Mouse (Mus musculus) small intestine, adult 2 months (tissue): ENCODE data around the gene Fxyd7.

ENCODE experiments used
- CTCF ChIP-seq: fragments of 200-500 bp; IDR thresholded peaks from 2 replicates; pipeline ENCODE4 v1.5.1; 2012; ENCODE audit warnings: low read depth, mild to moderate bottlenecking, control low read depth, inconsistent platforms, low read length, moderate library complexity, mixed read lengths; ENCODE audit not compliant: insufficient replicate concordance, insufficient read length; ENCODE audit errors: extremely low read depth
- POLR2A ChIP-seq: fragments of 200-500 bp; IDR thresholded peaks from 2 replicates; pipeline ENCODE4 v1.6.1; 2012; ENCODE audit warnings: low read depth, mild to moderate bottlenecking, control low read depth, inconsistent platforms, low read length, moderate library complexity

DNA sequence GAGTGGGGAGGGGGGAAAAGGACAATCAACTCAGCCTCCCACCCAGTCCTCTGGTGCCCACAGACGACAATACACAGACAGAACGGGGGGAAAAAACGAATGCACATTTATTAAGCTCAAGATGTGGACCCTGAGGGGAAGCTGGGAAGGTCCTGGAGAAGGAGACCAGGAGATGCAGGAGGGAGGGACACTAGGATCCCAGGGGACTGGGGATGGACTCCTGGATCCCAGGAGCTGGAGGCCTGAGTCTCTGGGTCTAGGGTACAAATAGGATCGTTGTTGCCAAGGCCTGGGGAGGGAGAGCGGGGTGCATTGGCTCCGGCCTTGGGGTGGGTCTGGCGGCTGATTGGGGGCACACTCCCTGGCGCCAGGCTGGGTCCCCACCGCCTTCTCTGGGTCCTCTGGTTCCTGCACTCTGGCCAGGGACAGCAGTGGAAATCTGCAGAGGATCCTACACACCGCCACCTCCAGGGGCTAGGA, 8.8 kb downstream of the Fxyd7 start, which contains the start of gene Fxyd5:
- TF ChIP-seq CTCF (no peak), POLR2A (no peak)
